Mouse (Mus musculus): Measurements from ENCODE around the gene Zfp369.
A peak's percentile ranks its signal among the peaks of the same experiment; 100 is the strongest.
"Not testable (repeated sequence)": the region's sequence is repeated elsewhere in the genome, so short reads cannot be mapped to it uniquely, and the experiment has no call there.

- TF ChIP-seq CTCF (IDR thresholded peaks at IDR 0.05; ENCODE audit: low read depth): peak; percentile 63
- TF ChIP-seq EP300 (optimal IDR thresholded peaks at IDR 0.05): not testable (repeated sequence)
Observed at GRCm38 (mm10) chr13:65310849-65311248, 32.2 kb downstream of the Zfp369 start.
